Mouse (Mus musculus) frontal cortex, postnatal 25 days (tissue): ENCODE results near the gene Ky.

ENCODE experiments used
- DNase-seq, 2 experiments: peaks; one replicate each; pipeline ENCODE4 v3.0.0; 2022; ENCODE audit warnings: low spot score in 2 of 2

Gene Ky

GRCm38 (mm10) chr9:102549211-102549610, 43.7 kb downstream of the Ky start:
- DNase-seq: no peak

- DNase-seq: no peak
These were observed 46.2 kb downstream of the Ky start for GRCm38 (mm10) chr9:102551771-102552170.

- no peak for DNase-seq
These were observed 48.2 kb downstream of the Ky start for GRCm38 (mm10) chr9:102553781-102554180.

GRCm38 (mm10) chr9:102558463-102558862, 52.9 kb downstream of the Ky start:
- DNase-seq: no peak

GRCm38 (mm10) chr9:102572888-102573287, 67.3 kb downstream of the Ky start:
- DNase-seq: no peak

GRCm38 (mm10) chr9:102577480-102577879, 71.9 kb downstream of the Ky start:
- DNase-seq: no peak

- no peak for DNase-seq
These were observed 76.4 kb downstream of the Ky start for GRCm38 (mm10) chr9:102581921-102582469.

GRCm38 (mm10) chr9:102587347-102587746, 81.8 kb downstream of the Ky start:
- DNase-seq: no peak

GRCm38 (mm10) chr9:102594667-102595393, 89.3 kb downstream of the Ky start:
- no peak for DNase-seq
